Mouse (Mus musculus): Measurements from ENCODE around the gene Masp2.

- no peak for TF ChIP-seq CTCF (IDR thresholded peaks at IDR 0.05; ENCODE audit: borderline replicate concordance, insufficient read depth, low read depth, low read length)
- no peak for TF ChIP-seq POLR2A (IDR thresholded peaks at IDR 0.05; ENCODE audit: borderline replicate concordance, insufficient read depth, low read length)
Observed at GRCm38 (mm10) chr4:148656691-148657258, 54.4 kb downstream of the Masp2 start.
